Mouse (Mus musculus): ENCODE data around the gene Olfr503.
"Not testable (repeated sequence)": the region's sequence is repeated elsewhere in the genome, so short reads cannot be mapped to it uniquely, and the experiment has no call there.

The Olfr503 gene

GRCm38 (mm10) chr7:108544227-108544626 is at the start of gene Olfr503:
Olfr503 (plus strand) TSS chr7:108544527.
- DNase-seq (ENCODE audit: low spot score), result not testable (repeated sequence)

GRCm38 (mm10) chr7:108524965-108525364 is 19.4 kb upstream of the Olfr503 start, which contains the start of gene Olfr502:
Olfr502 (minus strand) TSS chr7:108525065.
- no peak for DNase-seq (ENCODE audit: low spot score)

DNA sequence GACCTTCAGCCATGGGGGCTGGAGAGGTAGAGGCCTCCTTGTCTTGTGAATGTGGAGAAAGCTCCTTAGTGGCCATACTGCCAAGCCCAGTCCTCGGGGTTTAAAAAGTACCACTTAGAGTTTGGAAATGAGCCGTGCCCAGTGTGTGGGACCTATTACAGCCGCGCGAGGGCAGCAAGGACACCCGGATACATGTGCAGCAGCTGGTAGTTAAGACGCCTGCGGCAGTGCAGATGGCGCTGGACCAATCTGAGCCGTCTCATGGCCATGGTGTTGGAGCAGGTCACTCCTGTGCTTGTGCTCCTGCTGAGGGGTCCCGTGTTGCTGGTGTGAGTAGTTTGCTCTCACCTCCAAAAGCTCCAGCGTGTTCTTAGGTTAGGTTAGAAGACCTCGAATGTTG is 1.9 kb upstream of the Olfr503 start:
- DNase-seq (ENCODE audit: low spot score), result no peak

DNA sequence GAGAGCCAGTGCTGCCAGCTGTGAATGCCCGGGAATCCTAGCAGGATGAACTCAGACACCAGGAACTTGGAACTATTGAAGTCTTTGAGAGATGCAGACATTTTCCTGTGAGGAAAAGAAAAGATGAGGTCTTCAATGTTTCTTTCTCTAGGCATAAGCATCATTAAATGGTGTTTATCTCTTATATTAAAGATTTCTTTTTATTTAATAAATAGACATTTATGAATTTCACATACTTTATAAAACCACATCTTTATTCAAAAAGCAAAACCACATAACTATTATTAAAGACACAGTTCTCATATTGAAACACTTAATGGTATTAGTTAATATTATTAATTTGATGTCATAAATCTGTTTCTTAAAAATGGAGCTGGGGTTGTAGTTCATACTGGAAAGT is 21.4 kb downstream of the Olfr503 start, which contains the start of gene Olfr504:
Olfr504 (minus strand) TSS at position 101 of the 400 bp plus-strand sequence.
- DNase-seq (ENCODE audit: low spot score), result no peak

- DNase-seq (ENCODE audit: low spot score), result no peak
These were observed 45.5 kb downstream of the Olfr503 start for GRCm38 (mm10) chr7:108589797-108590196.

Measured in ovary, adult 18-20 months (tissue).